8 mouse cellular contexts compared by ENCODE assay signal in the genomic region with DNA sequence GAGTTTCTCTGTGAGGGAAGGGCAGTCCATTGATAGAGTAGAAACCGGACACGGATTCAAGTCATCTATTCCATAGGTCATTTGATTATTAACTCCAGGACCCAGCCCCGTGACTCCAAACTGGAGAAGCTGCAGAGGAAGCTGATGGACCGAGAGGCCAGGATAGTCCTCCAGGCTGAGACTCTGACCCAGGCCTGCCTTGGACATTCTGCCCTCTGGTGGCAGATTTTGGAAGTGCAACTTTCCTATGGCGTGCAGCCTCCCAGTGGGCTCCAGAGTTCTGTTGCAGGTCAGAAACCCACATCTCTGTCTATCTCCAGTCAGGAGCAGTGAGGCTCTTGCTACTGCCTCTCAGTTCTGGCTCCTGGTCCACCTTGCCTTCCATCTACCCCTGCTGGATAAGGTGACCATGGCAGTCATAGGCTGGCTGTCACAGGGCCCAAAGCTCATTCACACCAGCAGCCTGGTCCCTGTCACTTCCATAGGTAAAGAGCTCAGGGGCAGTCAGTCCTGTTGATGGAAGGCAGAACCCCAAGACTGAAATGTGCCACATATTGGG. TPM values are rescaled to one million over a fixed set of nuclear protein-coding genes. Genes with fewer than 3 reads are reported as not detected.
DNase-seq lines count a peak whose midpoint lies in the region; ATAC-seq and TF ChIP-seq lines count a peak whose summit lies in the region.

No protein-coding gene starts in this region.

- 35% methylated on average over 5 of the region's 5 CpGs for WGBS in forebrain, embryonic 13.5 days
- 43% methylated on average over 5 of the region's 5 CpGs for WGBS in intestine, postnatal 0 days
- WGBS in liver, embryonic 14.5 days (ENCODE audit: insufficient replicate concordance) = 25% methylated on average over 5 of the region's 5 CpGs

- H3K9me3 ChIP-seq in forebrain, embryonic 13.5 days (replicated peaks) = no peaks in the 10 kb centered on the region; the same call in 1 of the 2 replicates
- no peaks in the 10 kb centered on the region for H3K9me3 ChIP-seq in intestine, postnatal 0 days (ENCODE audit: control insufficient read depth)
- no peaks in the 10 kb centered on the region for H3K9me3 ChIP-seq in liver, embryonic 14.5 days (ENCODE audit: control insufficient read depth, low read length)

- H3K27ac ChIP-seq in forebrain, embryonic 13.5 days = no peak overlapping the region
- H3K27ac ChIP-seq in intestine, postnatal 0 days (ENCODE audit: low read depth, low read length) = no peak overlapping the region
- H3K27ac ChIP-seq in liver, embryonic 14.5 days = no peak overlapping the region

- no peak overlapping the region for H3K9ac ChIP-seq in forebrain, embryonic 13.5 days
- no peak overlapping the region for H3K9ac ChIP-seq in intestine, postnatal 0 days (ENCODE audit: low read depth, low read length)
- H3K9ac ChIP-seq in liver, embryonic 14.5 days (replicated peaks) = no peak overlapping the region

- H3K36me3 ChIP-seq in forebrain, embryonic 13.5 days (ENCODE audit: poor library complexity, severe bottlenecking) = no peaks in the 10 kb centered on the region
- no peaks in the 10 kb centered on the region for H3K36me3 ChIP-seq in intestine, postnatal 0 days (ENCODE audit: control insufficient read depth, insufficient read depth)
- no peaks in the 10 kb centered on the region for H3K36me3 ChIP-seq in liver, embryonic 14.5 days (replicated peaks; ENCODE audit: control insufficient read depth, insufficient read depth, low read depth)

- peak; percentile 77 for DNase-seq in right cerebral cortex, postnatal 4 days
- no peak for DNase-seq in right cerebral cortex, adult 18-20 months
- DNase-seq in brain, adult 2 months (ENCODE audit: low read depth, low spot score) = peak; percentile 42
- peak; percentile 7 to 24 (median 20) for DNase-seq in liver, embryonic 14.5 days (ENCODE audit: low read depth in 3 of 3, low spot score in 3 of 3)
- DNase-seq in ovary, postnatal 36 days (ENCODE audit: low spot score) = peak; percentile 49
- peak; percentile 25 to 28 for DNase-seq in urinary bladder, postnatal 36 days (ENCODE audit: low spot score in 2 of 2)

- no peak overlapping the region for H3K4me3 ChIP-seq in forebrain, embryonic 13.5 days
- no peak overlapping the region for H3K4me3 ChIP-seq in intestine, postnatal 0 days (ENCODE audit: low read depth, low read length)
- H3K4me3 ChIP-seq in liver, embryonic 14.5 days (ENCODE audit: insufficient read depth in 1 of 2, low read depth in 2 of 2, low read length in 2 of 2) = no peak overlapping the region

- H3K27me3 ChIP-seq in forebrain, embryonic 13.5 days = no peaks in the 10 kb centered on the region
- H3K27me3 ChIP-seq in intestine, postnatal 0 days (replicated peaks; ENCODE audit: control insufficient read depth, insufficient read depth, low read length) = no peaks in the 10 kb centered on the region
- no peaks in the 10 kb centered on the region for H3K27me3 ChIP-seq in liver, embryonic 14.5 days (ENCODE audit: control insufficient read depth, insufficient read depth, low read length)

- peak; percentile 91 for TF ChIP-seq CTCF in intestine, postnatal 0 days (IDR thresholded peaks at IDR 0.05; ENCODE audit: low read depth)
- peak; percentile 94 for TF ChIP-seq CTCF in liver, embryonic 14.5 days (IDR thresholded peaks at IDR 0.05; ENCODE audit: low read depth)

- ATAC-seq in forebrain, embryonic 13.5 days = peak; percentile 51; the same call in 1 of the 2 replicates
- no peak for ATAC-seq in intestine, postnatal 0 days
- no peak for ATAC-seq in liver, embryonic 14.5 days (ENCODE audit: insufficient read depth)

- TF ChIP-seq EP300 in liver, embryonic 14.5 days (IDR thresholded peaks at IDR 0.05; ENCODE audit: low read depth) = no peak

- H3K4me2 ChIP-seq in forebrain, embryonic 13.5 days = no peak overlapping the region
- H3K4me2 ChIP-seq in intestine, postnatal 0 days (replicated peaks; ENCODE audit: low read depth) = no peak overlapping the region
- no peak overlapping the region for H3K4me2 ChIP-seq in liver, embryonic 14.5 days (ENCODE audit: low read depth)

- no peaks in the 10 kb centered on the region for H3K4me1 ChIP-seq in forebrain, embryonic 13.5 days
- H3K4me1 ChIP-seq in intestine, postnatal 0 days (replicated peaks; ENCODE audit: control insufficient read depth, insufficient read depth, low read length) = no peaks in the 10 kb centered on the region
- no peaks in the 10 kb centered on the region for H3K4me1 ChIP-seq in liver, embryonic 14.5 days (replicated peaks; ENCODE audit: control insufficient read depth in 2 of 2, insufficient read depth in 2 of 2, low read length in 1 of 2)

RNA-seq across cellular contexts. Expression of a gene that starts 53.3 kb away (rescaled TPM):
- polyA plus RNA-seq in forebrain, embryonic 13.5 days (2015; fragmentation: Nextera tagmentation; extraction: Ambion mirVana) = 0.32 and 0.50 TPM in 2 replicates
- 0.17 and 0.29 TPM in 2 replicates for polyA plus RNA-seq in intestine, postnatal 0 days (2015; fragmentation: Nextera tagmentation; extraction: Ambion mirVana)
- polyA plus RNA-seq in liver, embryonic 14.5 days (2012; rRNA removed) = 0.08 and 0.10 TPM in 2 replicates
- polyA plus RNA-seq in liver, embryonic 14.5 days (2014; fragmentation: Nextera tagmentation; extraction: Ambion mirVana) = 0.08 and 0.13 TPM in 2 replicates
